Comparison of ENCODE assay signal across 35 mouse cellular contexts in genomic region chr1:170746523-170746922, GRCm38 (mm10).
"Had no signal": no experiment of that assay in that cellular context is flagged by ENCODE, and none has a peak within 500 bp of the region (broad histone marks: within the 10 kb centered on the region; RNA-seq: fewer than 3 reads in every experiment).

No protein-coding gene starts in this region.

- H3K9ac ChIP-seq: heart, embryonic 12.5 days; heart, embryonic 13.5 days; heart, embryonic 15.5 days; hindbrain, embryonic 12.5 days; hindbrain, embryonic 13.5 days; hindbrain, embryonic 14.5 days; hindbrain, embryonic 15.5 days; intestine, embryonic 15.5 days; kidney, embryonic 15.5 days had no signal

- H3K4me3 ChIP-seq: heart, embryonic 10.5 days; heart, embryonic 12.5 days; heart, embryonic 13.5 days; heart, embryonic 15.5 days; hindbrain, embryonic 10.5 days; hindbrain, embryonic 12.5 days; hindbrain, embryonic 13.5 days; hindbrain, embryonic 15.5 days; intestine, embryonic 15.5 days; kidney, embryonic 15.5 days; layer of hippocampus, adult 2 months had no signal

- H3K36me3 ChIP-seq: hindbrain, embryonic 12.5 days; hindbrain, embryonic 15.5 days; intestine, embryonic 15.5 days had no signal

- H3K27ac ChIP-seq: heart, embryonic 10.5 days; heart, embryonic 13.5 days; heart, embryonic 15.5 days; hindbrain, embryonic 10.5 days; hindbrain, embryonic 12.5 days; hindbrain, embryonic 13.5 days; hindbrain, embryonic 14.5 days; hindbrain, embryonic 15.5 days; hindbrain, postnatal 0 days; intestine, embryonic 15.5 days; kidney, embryonic 15.5 days; kidney, postnatal 0 days had no signal

- H3K27me3 ChIP-seq: heart, embryonic 12.5 days; heart, embryonic 13.5 days; heart, embryonic 15.5 days; hindbrain, embryonic 12.5 days; hindbrain, embryonic 13.5 days; hindbrain, embryonic 15.5 days; intestine, embryonic 15.5 days; kidney, embryonic 15.5 days had no signal

- ATAC-seq: hindbrain, embryonic 16.5 days; hindbrain, postnatal 0 days; inflammation-experienced regulatory T-cells, adult 6 months; intestine, embryonic 15.5 days; intestine, embryonic 16.5 days; intestine, postnatal 0 days had no signal

- H3K4me2 ChIP-seq: heart, embryonic 11.5 days; heart, embryonic 12.5 days; heart, embryonic 13.5 days; heart, embryonic 15.5 days; hindbrain, embryonic 12.5 days; hindbrain, embryonic 13.5 days; hindbrain, embryonic 14.5 days; hindbrain, embryonic 15.5 days; intestine, embryonic 15.5 days; kidney, embryonic 15.5 days had no signal

- DNase-seq: heart, postnatal 10 days; heart, postnatal 14 days; heart, postnatal 36 days; heart, postnatal 4 days; kidney, adult 11 months; kidney, adult 18-20 months; kidney, adult 2 months; kidney, adult 8-10 months; kidney, adult 9 months; kidney, postnatal 10 days; kidney, postnatal 14 days; kidney, postnatal 25 days; kidney, postnatal 36 days; kidney, postnatal 4 days; layer of hippocampus, adult 9-11 months; layer of hippocampus, postnatal 36 days had no signal

- H3K9me3 ChIP-seq: heart, embryonic 10.5 days; heart, embryonic 12.5 days; heart, embryonic 13.5 days; heart, embryonic 15.5 days; hindbrain, embryonic 10.5 days; hindbrain, embryonic 12.5 days; hindbrain, embryonic 13.5 days; hindbrain, embryonic 15.5 days; intestine, embryonic 15.5 days; kidney, embryonic 15.5 days had no signal

- H3K4me1 ChIP-seq: heart, embryonic 10.5 days; heart, embryonic 12.5 days; heart, embryonic 15.5 days; hindbrain, embryonic 10.5 days; hindbrain, embryonic 12.5 days; hindbrain, embryonic 15.5 days; intestine, embryonic 15.5 days; kidney, embryonic 15.5 days had no signal
